In the genomic region with DNA sequence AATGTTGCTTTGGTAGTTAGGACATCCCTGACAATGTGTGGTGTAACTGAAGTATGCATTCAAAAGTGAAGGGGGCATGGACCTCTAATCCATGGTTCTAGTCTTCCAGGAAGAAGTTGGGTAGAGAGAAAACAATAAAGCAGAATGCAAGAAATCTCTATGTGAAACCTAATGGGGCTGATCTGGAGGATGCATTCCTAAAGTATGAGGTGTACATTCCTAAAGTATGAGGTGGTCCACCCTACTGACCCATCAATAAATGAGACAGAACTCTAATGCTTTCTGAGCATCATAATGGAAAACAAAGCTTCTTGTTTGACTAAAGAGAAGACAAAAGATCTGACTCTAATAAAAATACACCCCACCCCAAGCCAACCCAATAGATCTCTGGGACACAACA, we compare ENCODE assay signal across 15 mouse cellular contexts. TPM values are rescaled to one million over a fixed set of nuclear protein-coding genes. Genes with fewer than 3 reads are reported as not detected.
DNase-seq lines count a peak whose midpoint lies in the region; ATAC-seq lines count a peak whose summit lies in the region.
"Had no signal": no experiment of that assay in that cellular context is flagged by ENCODE, and none has a peak within 500 bp of the region (broad histone marks: within the 10 kb centered on the region; RNA-seq: fewer than 3 reads in every experiment).

No protein-coding gene starts in this region.

- peak; percentile 83 for DNase-seq in 3T3-L1 (ENCODE audit: low read depth, low spot score)
- DNase-seq in NIH3T3 (ENCODE audit: low read depth) = peak; percentile 34
- no peak for DNase-seq in c-Kit-positive CD71-positive TER-119-positive erythroid progenitor cells, embryonic 14.5 days (ENCODE audit: low spot score)
- DNase-seq in cerebellum, adult 11 months = no peak
- DNase-seq: adrenal gland, adult 8-10 months; adrenal gland, postnatal 14 days; cerebellum, adult 18-20 months; cerebellum, adult 8-10 months; cerebellum, adult 9-11 months; cerebellum, postnatal 14 days; forebrain, postnatal 0 days had no signal

- no peak for ATAC-seq in monocyte, adult 5-6 weeks (replicated peaks; ENCODE audit: insufficient number of reproducible peaks, low FRiP score, low TSS enrichment, poor library complexity, severe bottlenecking)
- ATAC-seq: activated CD4-positive, CD25-positive, alpha-beta regulatory T cell, adult 4 months; forebrain, embryonic 13.5 days; forebrain, embryonic 15.5 days; forebrain, postnatal 0 days had no signal

RNA-seq across cellular contexts. Expression of a gene that starts 29.9 kb away (rescaled TPM):
- 19.2 to 63.9 TPM (median 26.6 TPM) in 3 replicates for total RNA-seq in monocyte, adult 5-6 weeks (2017)

Comparison
In these comparisons a context has a peak if more than half of its experiments do, and no peak if none do; other contexts are left out.
1. DNase-seq: peak in 3T3-L1 (single experiment) and NIH3T3 (single experiment); none in c-Kit-positive CD71-positive TER-119-positive erythroid progenitor cells, embryonic 14.5 days (single experiment) and cerebellum, adult 11 months (single experiment).